Mouse (Mus musculus) embryonic fibroblast, embryonic 13.5 days (primary cell): ENCODE measurements around the gene Fam184a.
"Not testable (repeated sequence)": the region's sequence is repeated elsewhere in the genome, so short reads cannot be mapped to it uniquely, and the experiment has no call there.

Source experiments
- CTCF ChIP-seq: IDR thresholded peaks from 2 replicates; pipeline ENCODE4 v1.5.1; 2011; ENCODE audit warnings: mild to moderate bottlenecking, control low read depth, low read length, moderate library complexity, borderline replicate concordance; ENCODE audit not compliant: insufficient read depth
- POLR2A ChIP-seq: IDR thresholded peaks from 2 replicates; pipeline ENCODE4 v1.6.1; 2011; ENCODE audit warnings: low read depth, mild to moderate bottlenecking, control low read depth, low read length, moderate library complexity

GRCm38 (mm10) chr10:53654239-53654638, 96.7 kb downstream of the Fam184a start:
- not testable (repeated sequence) for TF ChIP-seq CTCF, POLR2A
